Mouse (Mus musculus) limb, embryonic 11.5 days (tissue): ENCODE measurements at regions not wholly inside any gene's neighbourhood (a gene's known extent, or its start where the extent isn't known, plus 50 kb on each side); places are given as distances from the start of the nearest gene placed in this dataset.

Source experiments
- ATAC-seq: fragments of 200-750 bp; cut with Nextera tagmentation; 2 replicates; pipeline ENCODE4 v1.8.0; 2017; ENCODE audit warnings: low read depth; ENCODE audit not compliant: insufficient number of reproducible peaks, low FRiP score, low TSS enrichment
- DNase-seq: peaks from one replicate; pipeline ENCODE4 v3.0.0-alpha.2; 2015; ENCODE audit warnings: low spot score
- H3K27ac ChIP-seq: fragments of 300-500 bp; sonication (generic); replicated peaks from 2 replicates; pipeline ENCODE4 v1.5.1; 2014; ENCODE audit warnings: low read depth, mild to moderate bottlenecking, low read length
- H3K27me3 ChIP-seq: fragments of 300-500 bp; sonication (generic); 2 replicates; pipeline ENCODE4 v1.6.1; 2014; ENCODE audit warnings: mild to moderate bottlenecking, low read length, mixed read lengths; ENCODE audit not compliant: control insufficient read depth, insufficient read depth
- H3K36me3 ChIP-seq: fragments of 300-500 bp; sonication (generic); 2 replicates; pipeline ENCODE4 v1.6.1; 2014; ENCODE audit warnings: mild to moderate bottlenecking, low read length, moderate library complexity, mixed read lengths; ENCODE audit not compliant: control insufficient read depth, insufficient read depth
- H3K4me1 ChIP-seq: fragments of 300-500 bp; sonication (generic); 2 replicates; pipeline ENCODE4 v1.6.1; 2014; ENCODE audit warnings: low read length, mixed read lengths; ENCODE audit not compliant: control insufficient read depth, insufficient read depth
- H3K4me2 ChIP-seq: fragments of 300-500 bp; sonication (generic); 2 replicates; pipeline ENCODE4 v1.6.1; 2014; ENCODE audit warnings: low read depth, mild to moderate bottlenecking, moderate library complexity; ENCODE audit not compliant: severe bottlenecking
- H3K4me3 ChIP-seq: fragments of 300-500 bp; sonication (generic); 2 replicates; pipeline ENCODE4 v1.5.1; 2014; ENCODE audit warnings: low read depth, low read length
- H3K9ac ChIP-seq: fragments of 300-500 bp; sonication (generic); 2 replicates; pipeline ENCODE4 v1.6.1; 2014; ENCODE audit warnings: mild to moderate bottlenecking, low read length
- H3K9me3 ChIP-seq: fragments of 300-500 bp; sonication (generic); 2 replicates; pipeline ENCODE4 v1.6.1; 2016; ENCODE audit warnings: low read length; ENCODE audit not compliant: control insufficient read depth
- WGBS: fragments of 180-500 bp; shearing (Covaris S2); extraction: QIAGEN DNeasy Blood & Tissue Kit; methylation state at CpG from one replicate; pipeline ENCODE4 v1.1.7; 2014; 5-methylcytosine and 5-hydroxymethylcytosine counted together

DNA sequence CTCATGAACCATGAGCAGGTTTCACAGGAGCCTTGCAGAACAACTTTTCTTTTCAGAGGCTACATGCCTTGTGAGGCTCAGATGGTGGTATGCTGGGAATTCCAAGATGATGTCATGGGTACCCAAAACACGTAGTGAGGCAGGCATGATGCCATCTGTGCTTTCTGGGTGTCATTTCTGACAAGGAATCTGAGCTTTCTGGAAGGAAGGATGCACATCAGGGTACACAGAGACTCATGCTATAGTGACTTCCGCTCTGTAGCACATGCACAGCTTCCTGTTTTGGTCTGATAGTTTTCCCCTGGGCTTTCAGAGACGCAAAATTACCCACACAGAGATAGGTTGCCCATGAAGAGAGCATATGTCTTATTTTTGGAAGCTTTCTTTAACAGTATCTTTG is 70.8 kb upstream of the Satb1 start:
- DNase-seq (no peak), ATAC-seq (no peak)
- Histone ChIP-seq H3K4me2 (no peak overlapping the region), H3K9me3 (no peaks in the 10 kb centered on the region), H3K27me3 (no peaks in the 10 kb centered on the region), H3K27ac (no peak overlapping the region), H3K36me3 (no peaks in the 10 kb centered on the region), H3K4me3 (no peak overlapping the region), H3K9ac (no peak overlapping the region), H3K4me1 (no peaks in the 10 kb centered on the region)
- 79% methylated on average over 3 of the region's 3 CpGs for WGBS

DNA sequence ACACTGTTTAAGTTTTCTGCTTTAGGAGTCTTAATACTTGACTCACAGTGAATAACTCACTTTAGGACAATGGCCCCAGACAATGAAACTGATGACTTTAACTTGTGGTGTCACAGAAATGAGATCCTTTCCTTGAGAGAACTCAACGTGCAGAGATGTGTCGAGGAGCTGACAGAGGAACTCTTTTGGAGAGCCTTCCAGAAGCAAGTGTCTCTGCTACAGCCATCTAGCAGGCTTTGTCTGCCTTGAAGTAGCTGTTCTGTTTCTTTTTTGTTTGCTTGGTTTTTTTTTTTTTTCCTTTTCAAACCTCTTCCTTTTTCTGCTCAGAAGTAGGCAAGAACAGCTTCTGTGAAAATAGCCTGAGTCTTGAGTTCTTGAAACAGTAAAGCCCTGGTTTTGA is 66.3 kb upstream of the Satb1 start:
- Histone ChIP-seq H3K4me1 (no peaks in the 10 kb centered on the region), H3K27me3 (no peaks in the 10 kb centered on the region), H3K4me2 (no peak overlapping the region), H3K9me3 (no peaks in the 10 kb centered on the region), H3K27ac (no peak overlapping the region), H3K36me3 (no peaks in the 10 kb centered on the region), H3K4me3 (no peak overlapping the region), H3K9ac (no peak overlapping the region)
- ATAC-seq (no peak), DNase-seq (no peak)
- 87% methylated on average over 2 of the region's 2 CpGs for WGBS

DNA sequence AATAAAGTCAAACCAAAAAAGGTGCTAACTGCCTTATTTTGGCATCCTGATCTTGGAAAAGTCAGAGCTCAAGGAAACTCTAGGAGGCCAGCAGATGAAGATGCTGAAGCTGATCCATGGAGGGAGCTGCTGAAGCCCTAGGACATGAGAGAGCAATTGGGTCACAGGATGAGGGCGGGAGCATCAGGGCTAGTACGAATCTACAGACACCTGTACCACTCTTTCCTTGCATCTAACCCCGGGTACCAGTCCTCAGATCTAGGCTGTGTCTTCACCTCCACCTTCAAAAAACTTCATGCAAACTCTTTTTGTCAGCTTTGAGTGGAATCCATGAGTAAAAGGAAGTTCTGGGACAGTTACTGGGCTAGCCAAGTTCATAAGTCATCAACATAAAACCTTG is 63.1 kb upstream of the Satb1 start:
- Histone ChIP-seq H3K4me3 (no peak overlapping the region), H3K9me3 (no peaks in the 10 kb centered on the region), H3K9ac (no peak overlapping the region), H3K4me2 (no peak overlapping the region), H3K36me3 (no peaks in the 10 kb centered on the region), H3K4me1 (no peaks in the 10 kb centered on the region), H3K27ac (no peak overlapping the region), H3K27me3 (no peaks in the 10 kb centered on the region)
- no peak for DNase-seq
- 87% methylated on average over 3 of the region's 3 CpGs for WGBS
- ATAC-seq = no peak

DNA sequence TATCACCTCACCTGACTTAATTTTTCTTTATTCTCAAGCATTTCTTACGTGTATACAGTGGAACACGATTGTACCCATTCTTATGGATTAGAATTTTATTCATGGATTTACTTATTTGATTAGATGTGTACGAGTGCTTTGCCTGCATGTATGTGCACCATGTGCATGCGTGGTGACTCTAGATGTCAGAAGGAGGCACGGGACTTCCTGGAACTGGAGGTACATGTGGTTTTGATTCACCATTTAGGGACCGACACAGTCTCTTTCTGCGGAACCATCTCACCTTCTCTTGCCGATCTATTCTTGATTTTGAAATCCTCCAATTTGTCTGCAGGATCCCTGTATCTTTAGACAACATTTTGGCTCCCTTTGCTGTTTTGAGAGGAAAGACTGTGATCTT is 61.2 kb upstream of the Satb1 start:
- WGBS = 89% methylated on average over 8 of the region's 8 CpGs
- Histone ChIP-seq H3K4me2 (no peak overlapping the region), H3K9ac (no peak overlapping the region), H3K4me1 (no peaks in the 10 kb centered on the region), H3K4me3 (no peak overlapping the region), H3K36me3 (no peaks in the 10 kb centered on the region), H3K9me3 (no peaks in the 10 kb centered on the region), H3K27me3 (no peaks in the 10 kb centered on the region), H3K27ac (no peak overlapping the region)
- ATAC-seq (no peak), DNase-seq (no peak)

DNA sequence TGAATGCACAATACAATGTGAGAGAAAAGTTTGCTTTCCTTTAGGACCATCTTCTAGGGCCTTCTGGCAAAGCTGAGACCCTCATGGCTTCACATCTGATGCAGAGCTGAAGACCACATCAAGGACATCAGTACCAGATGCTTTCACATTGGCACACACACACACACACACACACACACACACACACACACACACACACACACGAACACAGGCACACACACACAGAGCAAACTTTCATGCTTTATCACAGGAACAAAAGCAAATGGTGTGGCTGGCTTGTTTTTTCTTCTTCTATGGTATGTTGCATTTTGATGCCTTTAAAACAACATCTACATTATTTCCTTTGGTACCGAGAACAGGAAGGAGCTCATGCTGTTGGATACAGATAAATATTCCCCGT is 59.8 kb upstream of the Satb1 start:
- DNase-seq (no peak), ATAC-seq (no peak)
- WGBS = 86% methylated on average over 3 of the region's 3 CpGs
- Histone ChIP-seq H3K9ac (no peak overlapping the region), H3K27ac (no peak overlapping the region), H3K4me2 (no peak overlapping the region), H3K9me3 (no peaks in the 10 kb centered on the region), H3K4me1 (no peaks in the 10 kb centered on the region), H3K27me3 (no peaks in the 10 kb centered on the region), H3K36me3 (no peaks in the 10 kb centered on the region), H3K4me3 (no peak overlapping the region)

DNA sequence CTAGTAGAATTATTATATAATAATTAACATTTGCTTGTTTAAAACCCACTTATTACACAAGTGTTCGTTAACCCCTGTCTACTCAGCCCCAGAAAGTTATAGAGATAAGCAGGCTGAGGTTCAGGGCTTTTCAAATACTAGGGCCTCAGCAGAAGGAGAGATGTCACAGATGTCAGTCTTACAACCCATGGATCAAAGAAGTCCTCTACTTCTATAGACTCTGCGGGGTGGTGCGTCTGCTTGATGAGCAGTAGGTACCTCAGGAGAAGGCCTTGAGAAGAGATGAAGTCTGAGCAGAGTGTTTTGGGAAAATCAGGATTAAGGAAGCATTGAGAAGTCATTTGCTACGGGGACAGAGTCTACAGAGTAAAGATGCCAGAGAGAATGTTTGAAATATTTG is 59.1 kb upstream of the Satb1 start:
- Histone ChIP-seq H3K4me2 (no peak overlapping the region), H3K4me1 (no peaks in the 10 kb centered on the region), H3K4me3 (no peak overlapping the region), H3K9ac (no peak overlapping the region), H3K36me3 (no peaks in the 10 kb centered on the region), H3K27me3 (no peaks in the 10 kb centered on the region), H3K27ac (no peak overlapping the region), H3K9me3 (no peaks in the 10 kb centered on the region)
- DNase-seq (no peak), ATAC-seq (no peak)
- 77% methylated on average over 4 of the region's 4 CpGs for WGBS
